Mouse (Mus musculus) mammary gland, adult 2 months (tissue): ENCODE measurements around the gene Cryga. TPM values are rescaled to one million over a fixed set of nuclear protein-coding genes. Genes with fewer than 3 reads are reported as not detected.

ENCODE experiments used
- polyA plus RNA-seq: library from polyadenylated mRNA; depleted of rRNA; stranded (reverse); fragments of >200 nt; gene quantifications from 2 replicates; pipeline ENCODE4 v1.2.3, GENCODE M21; 2012; ENCODE audit warnings: low replicate concordance; rRNA removed

Cryga gene
- polyA plus RNA-seq: not detected in 2 replicates

DNA sequence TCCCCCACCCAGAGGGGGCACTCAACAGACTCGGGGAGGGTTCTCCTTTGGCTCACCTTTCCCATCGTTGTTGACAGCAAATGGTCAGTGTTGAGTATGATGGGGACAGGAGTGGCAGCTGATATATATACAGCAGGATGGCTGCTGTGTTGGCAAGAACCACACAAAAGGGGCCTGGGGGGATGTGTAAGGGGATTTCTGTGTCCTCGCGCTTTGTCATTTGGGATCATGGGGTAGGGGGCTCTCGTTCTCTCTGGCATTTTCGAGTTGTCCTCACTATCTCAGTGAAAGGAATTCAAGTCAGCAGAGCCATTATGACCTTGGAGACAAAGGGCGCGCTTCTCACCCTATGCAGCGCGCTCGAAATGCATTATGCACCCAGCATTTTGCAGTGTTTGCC lies at the start of gene Cryga:
Gene Cryga (minus strand): TSS at position 101 of the 400 bp plus-strand sequence.

DNA sequence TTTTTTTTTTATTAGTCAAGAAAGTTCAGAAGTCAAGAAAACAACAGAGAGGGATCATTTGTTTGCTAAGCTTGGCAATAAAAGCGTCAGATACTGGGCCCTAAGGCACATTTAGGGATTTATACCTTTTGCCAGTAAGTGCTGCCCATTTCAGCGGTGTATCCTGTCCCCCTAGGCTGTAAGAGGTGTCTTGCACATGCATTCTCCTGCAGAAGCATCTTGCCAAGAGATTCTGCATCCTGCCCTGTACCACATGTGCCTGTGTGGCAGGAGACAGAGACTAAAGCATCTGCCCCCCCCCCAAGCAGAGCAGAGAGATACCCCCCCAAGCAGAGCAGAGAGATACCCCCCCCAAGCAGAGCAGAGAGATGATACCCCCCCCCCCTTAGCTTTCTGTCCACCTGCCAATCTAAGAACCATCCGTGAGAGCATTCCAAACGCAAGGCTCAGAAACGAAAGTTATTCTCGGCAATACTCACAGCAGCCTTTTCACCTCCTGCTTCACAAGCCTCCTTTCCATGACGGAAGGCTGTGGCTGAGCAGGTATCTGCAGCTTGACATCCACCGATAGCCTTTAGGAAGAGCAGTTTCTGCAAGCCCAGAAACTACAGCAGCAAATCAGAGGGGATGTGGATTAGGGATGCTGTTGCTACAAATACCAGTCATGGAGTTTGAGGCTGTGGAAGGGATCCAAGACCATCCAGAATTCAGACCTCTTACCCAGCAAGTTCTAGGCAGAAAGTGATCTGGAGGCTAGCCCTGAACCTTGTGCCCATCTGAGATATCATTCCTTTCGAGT lies 19.6 kb upstream of the Cryga start, which contains the start of gene D630023F18Rik:
Gene D630023F18Rik (minus strand): TSS at position 641 of the 799 bp plus-strand sequence.

DNA sequence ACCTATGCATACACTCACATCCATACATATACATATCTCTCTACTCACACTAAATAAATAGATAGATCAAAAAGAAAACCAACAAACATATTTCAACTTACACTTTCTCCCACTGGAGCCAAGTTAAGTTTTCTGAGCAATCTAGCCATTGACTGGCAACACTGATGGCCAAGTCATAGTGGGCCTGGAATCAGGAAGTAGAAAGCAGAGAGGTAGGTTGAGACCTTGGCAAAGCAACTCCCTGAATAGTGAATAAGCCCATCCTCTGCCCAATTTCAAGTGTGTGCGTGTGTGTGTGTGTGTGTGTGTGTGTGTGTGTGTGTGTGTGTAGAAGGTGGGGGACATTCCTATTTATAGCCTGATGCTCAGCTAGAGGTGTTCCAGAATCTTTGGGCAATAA lies 16.3 kb upstream of the Cryga start, which contains the start of gene Gm28845:
Gene Gm28845 (minus strand): TSS at position 121 of the 400 bp plus-strand sequence.

DNA sequence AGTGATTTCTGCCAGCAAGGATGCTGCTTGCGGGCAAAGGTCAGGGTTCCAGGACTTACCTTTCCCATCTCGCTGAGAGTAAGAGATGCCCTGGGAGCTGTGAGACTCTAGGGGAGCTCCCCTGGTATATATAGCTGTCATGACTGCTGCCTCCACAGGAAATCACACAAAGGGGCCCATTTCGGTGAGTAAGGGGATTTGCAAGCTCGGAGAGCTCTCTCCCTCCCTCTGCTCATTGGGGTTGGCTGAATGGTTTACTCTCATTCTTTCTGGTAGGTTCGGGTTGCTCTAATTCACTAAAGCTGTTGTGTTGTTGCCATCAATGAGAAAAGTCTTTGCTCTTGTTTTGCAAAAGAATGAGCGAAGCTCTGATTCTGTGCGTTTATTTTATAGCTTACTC lies 21.0 kb downstream of the Cryga start, which contains the start of gene Crygb:
Gene Crygb (minus strand): TSS at position 101 of the 400 bp plus-strand sequence.

DNA sequence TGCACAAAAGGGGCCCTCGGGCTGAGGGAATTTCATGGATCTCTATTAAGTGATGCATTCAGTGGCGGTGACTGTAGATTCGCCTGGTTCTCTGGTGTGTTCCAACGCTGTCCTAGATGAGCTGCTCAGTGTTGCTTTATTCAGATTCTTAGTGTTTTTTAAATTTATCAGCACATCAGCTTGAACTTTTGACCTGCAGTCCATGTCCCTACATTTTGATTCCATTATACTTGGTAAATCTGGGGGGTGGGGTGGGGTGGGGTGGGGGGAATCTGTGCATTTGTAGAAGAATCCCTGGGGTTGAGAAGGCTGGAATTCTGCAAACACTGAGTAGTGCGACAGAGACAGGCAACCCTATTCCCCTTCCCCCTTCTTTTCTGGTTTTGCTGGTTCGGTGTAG lies 29.6 kb downstream of the Cryga start, which contains the start of gene Crygc:
Gene Crygc (minus strand): TSS at position 101 of the 400 bp plus-strand sequence.

DNA sequence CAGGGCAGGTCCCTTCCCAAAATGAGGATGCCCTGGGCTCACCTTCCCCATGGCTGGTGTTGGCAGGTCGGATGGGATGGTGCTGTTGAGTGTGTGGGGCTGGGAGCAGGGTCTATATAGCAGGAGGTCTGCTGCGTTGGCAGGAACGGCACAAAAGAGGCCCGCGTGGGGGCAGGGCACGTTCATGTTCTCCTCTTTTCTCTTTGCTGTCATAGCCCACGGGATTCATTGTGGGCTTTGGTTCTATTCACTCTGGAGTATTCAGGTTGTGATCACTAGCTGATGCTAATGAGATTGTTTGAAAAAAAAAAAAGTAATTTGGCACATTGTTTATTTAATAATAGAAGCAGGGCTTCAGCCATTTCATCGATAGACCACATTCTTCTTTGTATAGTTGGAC lies 39.8 kb downstream of the Cryga start, which contains the start of gene Crygd:
Gene Crygd (minus strand): TSS at position 101 of the 400 bp plus-strand sequence.

DNA sequence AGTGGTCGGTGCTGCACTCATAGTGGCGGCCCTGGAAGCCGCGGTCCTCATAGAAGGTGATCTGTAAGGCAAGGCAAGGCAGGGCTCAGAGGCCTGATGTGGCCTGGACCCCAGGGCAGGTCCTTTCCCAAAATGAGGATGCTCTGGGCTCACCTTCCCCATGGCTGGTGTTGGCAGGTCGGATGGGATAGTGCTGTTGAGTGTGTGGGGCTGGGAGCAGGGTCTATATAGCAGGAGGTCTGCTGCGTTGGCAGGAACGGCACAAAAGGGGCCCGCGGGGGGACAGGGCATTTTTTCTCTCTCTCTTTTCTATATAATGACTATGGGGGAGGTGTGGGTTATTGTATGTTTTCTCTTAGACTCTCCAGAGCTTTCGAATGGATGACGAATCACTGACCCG lies 52.2 kb downstream of the Cryga start, which contains the start of gene Cryge:
Gene Cryge (minus strand): TSS at position 198 of the 400 bp plus-strand sequence.

Other genes starting within 250 kb of the Cryga start
- gene Plekhm3, start 146.5 kb downstream of the Cryga start, polyA plus RNA-seq: 6.5 and 9.0 TPM in 2 replicates
- 0.55 and 1.3 TPM in 2 replicates for gene Akr1cl, start 70.6 kb downstream of the Cryga start, polyA plus RNA-seq
- not detected in 2 replicates for gene Cryge, start 52.2 kb downstream of the Cryga start, polyA plus RNA-seq
- gene Crygd, start 39.9 kb downstream of the Cryga start, polyA plus RNA-seq: not detected in 2 replicates
- gene Crygc, start 29.7 kb downstream of the Cryga start, polyA plus RNA-seq: not detected in 2 replicates
- gene Crygb, start 21.1 kb downstream of the Cryga start, polyA plus RNA-seq: not detected in 2 replicates
- gene Gm28845, start 16.2 kb upstream of the Cryga start, polyA plus RNA-seq: not detected in 2 replicates
- 0.20 TPM in 1 of 2 replicates, not detected in the other for gene D630023F18Rik, start 19.8 kb upstream of the Cryga start, polyA plus RNA-seq
- 49.3 and 108 TPM in 2 replicates for gene Idh1, start 83.1 kb upstream of the Cryga start, polyA plus RNA-seq
- 10.1 and 13.3 TPM in 2 replicates for gene Pikfyve, start 83.3 kb upstream of the Cryga start, polyA plus RNA-seq
- gene Pth2r, start 178.7 kb upstream of the Cryga start, polyA plus RNA-seq: not detected in 2 replicates